Mouse (Mus musculus): Measurements from ENCODE around the gene Myo6.

DNA sequence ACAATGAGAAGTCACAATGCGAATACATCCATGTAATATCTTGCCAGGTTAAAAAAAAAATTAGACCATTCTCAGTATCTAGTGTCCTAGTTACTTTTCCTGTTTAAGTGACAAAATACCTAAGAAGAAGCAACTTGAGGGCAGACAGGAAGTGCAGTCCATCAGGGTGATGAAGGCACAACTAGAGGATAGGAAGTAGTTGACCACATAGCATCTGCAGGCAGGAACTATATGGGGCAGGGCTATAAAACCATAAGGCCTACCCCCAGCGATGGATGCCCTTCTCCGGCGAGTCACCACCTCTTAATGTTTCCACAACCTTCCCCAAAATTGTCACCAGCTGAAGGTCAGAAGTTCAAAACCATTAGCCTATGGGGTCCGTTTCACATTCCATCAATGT lies 8.1 kb upstream of the Myo6 start:
- TF ChIP-seq CTCF (IDR thresholded peaks at IDR 0.05; ENCODE audit: insufficient read depth, low read length) (no peak), POLR2A (IDR thresholded peaks at IDR 0.05; ENCODE audit: borderline replicate concordance, extremely low read depth, low read depth, low read length) (no peak)

Data from lung, adult 2 months (tissue).